Mouse (Mus musculus): ENCODE data around the gene Srcap. TPM values are rescaled to one million over a fixed set of nuclear protein-coding genes. Genes with fewer than 3 reads are reported as not detected.
A peak's percentile ranks its signal among the peaks of the same experiment; 100 is the strongest.

The Srcap gene
- total and polyA plus RNA-seq, 2 experiments from 2014 or later = 16.1 to 29.3 TPM

DNA sequence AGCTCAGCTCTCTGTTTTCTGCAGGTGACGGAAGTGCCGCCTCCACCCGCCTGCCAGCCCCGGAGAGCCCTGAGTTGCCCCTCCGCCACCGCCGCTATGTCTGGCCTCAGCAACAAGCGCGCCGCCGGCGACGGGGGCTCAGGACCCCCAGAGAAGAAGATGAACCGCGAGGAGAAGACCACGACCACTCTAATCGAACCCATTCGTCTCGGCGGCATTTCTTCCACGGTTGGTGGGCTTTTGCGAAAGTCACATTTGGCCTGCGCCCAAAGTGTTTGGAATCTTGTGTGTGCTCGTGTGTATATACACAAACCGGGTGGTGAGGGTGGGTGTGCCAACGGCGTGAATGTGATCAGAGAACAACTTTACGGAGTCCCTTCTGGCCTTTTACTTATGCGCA lies 77.1 kb downstream of the Srcap start:
- peaks cover 17% of the 10 kb centered on the region for H3K4me1 ChIP-seq (ENCODE audit: control insufficient read depth, insufficient read depth)
- H3K9ac ChIP-seq (replicated peaks; ENCODE audit: low read depth, low read length) = peak overlapping the region; percentile 91
- H3K9me3 ChIP-seq (replicated peaks; ENCODE audit: control insufficient read depth, low read length) = no peaks in the 10 kb centered on the region
- 5% methylated on average over 29 of the region's 29 CpGs for WGBS
- ATAC-seq (ENCODE audit: insufficient read depth, low read depth) (peak; percentile 1; the same call in 1 of the 2 replicates), DNase-seq (ENCODE audit: low spot score) (no peak)
- H3K36me3 ChIP-seq (replicated peaks; ENCODE audit: control insufficient read depth, insufficient read depth, low read length) = peaks cover 47% of the 10 kb centered on the region
- H3K4me2 ChIP-seq (ENCODE audit: low read depth, low read length) = peak overlapping the region; percentile 92
- no peak for TF ChIP-seq CTCF (IDR thresholded peaks at IDR 0.05; ENCODE audit: low read depth)
- TF ChIP-seq EP300 (IDR thresholded peaks at IDR 0.05; ENCODE audit: low read depth) = no peak
- peak overlapping the region; percentile 83 for H3K27ac ChIP-seq (ENCODE audit: low read depth)
- H3K27me3 ChIP-seq (ENCODE audit: control insufficient read depth, insufficient read depth, low read length) = no peaks in the 10 kb centered on the region
- peak overlapping the region; percentile 98 for H3K4me3 ChIP-seq (ENCODE audit: low read depth, low read length)

DNA sequence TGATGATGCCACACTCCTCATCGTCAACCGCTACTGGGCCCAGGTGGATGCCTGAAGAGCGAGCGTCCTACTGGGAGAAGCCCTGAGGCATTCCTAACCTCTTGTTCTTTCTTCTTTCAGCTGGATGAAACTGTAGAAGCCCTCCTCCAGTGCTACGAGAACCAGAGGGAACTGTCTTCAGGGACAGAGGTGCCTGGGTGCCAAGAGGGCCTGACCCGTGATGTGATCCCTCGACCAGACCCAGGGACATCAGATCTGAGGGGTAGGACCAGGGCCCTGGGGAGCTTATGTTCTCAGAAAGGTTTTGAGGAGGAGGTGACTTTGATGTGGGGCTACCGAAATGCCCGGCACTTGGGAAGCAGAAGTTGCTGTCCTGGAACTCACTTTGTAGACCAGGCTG lies 77.9 kb downstream of the Srcap start:
- peaks cover 17% of the 10 kb centered on the region for H3K4me1 ChIP-seq (ENCODE audit: control insufficient read depth, insufficient read depth)
- H3K27me3 ChIP-seq (ENCODE audit: control insufficient read depth, insufficient read depth, low read length) = no peaks in the 10 kb centered on the region
- TF ChIP-seq CTCF (IDR thresholded peaks at IDR 0.05; ENCODE audit: low read depth) = no peak
- DNase-seq (ENCODE audit: low spot score) (no peak), ATAC-seq (ENCODE audit: insufficient read depth, low read depth) (no peak)
- peak overlapping the region; percentile 92 for H3K4me2 ChIP-seq (ENCODE audit: low read depth, low read length)
- H3K36me3 ChIP-seq (replicated peaks; ENCODE audit: control insufficient read depth, insufficient read depth, low read length) = peaks cover 49% of the 10 kb centered on the region
- 87% methylated on average over 9 of the region's 9 CpGs for WGBS
- H3K9ac ChIP-seq (replicated peaks; ENCODE audit: low read depth, low read length) = no peak overlapping the region
- H3K27ac ChIP-seq (ENCODE audit: low read depth) = no peak overlapping the region
- peak overlapping the region; percentile 98; the same call in 1 of the 2 replicates for H3K4me3 ChIP-seq (ENCODE audit: low read depth, low read length)
- H3K9me3 ChIP-seq (replicated peaks; ENCODE audit: control insufficient read depth, low read length) = no peaks in the 10 kb centered on the region

DNA sequence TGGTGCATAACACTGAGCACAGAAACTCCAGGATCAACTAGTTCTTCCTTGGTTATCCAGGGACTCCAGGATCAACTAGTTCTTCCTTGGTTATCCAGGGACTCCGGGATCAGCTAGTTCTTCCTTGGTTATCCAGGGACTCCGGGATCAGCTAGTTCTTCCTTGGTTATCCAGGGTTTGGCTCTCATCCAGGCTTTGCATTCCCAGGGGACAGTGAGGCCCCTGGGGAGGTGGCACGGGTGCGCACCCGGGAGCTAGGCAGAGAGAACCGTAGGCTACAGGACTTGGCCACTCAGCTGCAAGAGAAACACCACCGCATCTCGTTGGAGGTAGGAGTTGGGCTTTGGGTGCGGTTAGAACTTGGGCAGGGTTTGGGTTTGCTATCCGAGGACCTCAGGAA lies 79.3 kb downstream of the Srcap start:
- Histone ChIP-seq H3K4me3 (ENCODE audit: low read depth, low read length) (no peak overlapping the region), H3K27me3 (ENCODE audit: control insufficient read depth, insufficient read depth, low read length) (no peaks in the 10 kb centered on the region), H3K36me3 (replicated peaks; ENCODE audit: control insufficient read depth, insufficient read depth, low read length) (peaks cover 60% of the 10 kb centered on the region), H3K27ac (ENCODE audit: low read depth) (no peak overlapping the region), H3K4me2 (ENCODE audit: low read depth, low read length) (no peak overlapping the region), H3K9me3 (replicated peaks; ENCODE audit: control insufficient read depth, low read length) (no peaks in the 10 kb centered on the region), H3K4me1 (ENCODE audit: control insufficient read depth, insufficient read depth) (peaks cover 17% of the 10 kb centered on the region), H3K9ac (replicated peaks; ENCODE audit: low read depth, low read length) (no peak overlapping the region)
- TF ChIP-seq EP300 (IDR thresholded peaks at IDR 0.05; ENCODE audit: low read depth) (no peak), CTCF (IDR thresholded peaks at IDR 0.05; ENCODE audit: low read depth) (no peak)
- ATAC-seq (ENCODE audit: insufficient read depth, low read depth) = no peak
- 62% methylated on average over 10 of the region's 10 CpGs for WGBS
- DNase-seq (ENCODE audit: low spot score) = no peak

DNA sequence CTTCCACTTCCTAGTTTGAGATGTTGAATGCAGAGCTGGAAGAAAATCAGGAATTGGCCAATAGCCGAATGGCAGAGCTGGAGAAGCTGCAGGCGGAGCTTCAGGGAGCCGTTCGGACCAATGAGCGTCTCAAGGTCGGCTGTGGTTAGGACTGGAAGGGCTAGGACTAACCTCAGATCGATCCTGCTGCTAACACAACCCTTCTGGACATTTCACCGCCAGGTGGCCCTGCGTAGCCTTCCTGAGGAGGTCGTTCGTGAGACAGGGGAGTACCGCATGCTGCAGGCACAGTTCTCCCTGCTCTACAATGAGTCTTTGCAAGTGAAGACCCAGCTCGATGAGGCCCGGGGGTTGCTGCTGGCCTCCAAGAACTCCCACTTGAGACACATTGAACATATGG lies 80.8 kb downstream of the Srcap start:
- 92% methylated on average over 14 of the region's 14 CpGs for WGBS
- DNase-seq (ENCODE audit: low spot score) (no peak), ATAC-seq (ENCODE audit: insufficient read depth, low read depth) (no peak)
- Histone ChIP-seq H3K4me3 (ENCODE audit: low read depth, low read length) (no peak overlapping the region), H3K9ac (replicated peaks; ENCODE audit: low read depth, low read length) (no peak overlapping the region), H3K36me3 (replicated peaks; ENCODE audit: control insufficient read depth, insufficient read depth, low read length) (peaks cover 74% of the 10 kb centered on the region), H3K9me3 (replicated peaks; ENCODE audit: control insufficient read depth, low read length) (no peaks in the 10 kb centered on the region), H3K27me3 (ENCODE audit: control insufficient read depth, insufficient read depth, low read length) (no peaks in the 10 kb centered on the region), H3K27ac (ENCODE audit: low read depth) (no peak overlapping the region), H3K4me1 (ENCODE audit: control insufficient read depth, insufficient read depth) (peaks cover 11% of the 10 kb centered on the region), H3K4me2 (ENCODE audit: low read depth, low read length) (no peak overlapping the region)
- TF ChIP-seq EP300 (IDR thresholded peaks at IDR 0.05; ENCODE audit: low read depth) (no peak), CTCF (IDR thresholded peaks at IDR 0.05; ENCODE audit: low read depth) (no peak)

DNA sequence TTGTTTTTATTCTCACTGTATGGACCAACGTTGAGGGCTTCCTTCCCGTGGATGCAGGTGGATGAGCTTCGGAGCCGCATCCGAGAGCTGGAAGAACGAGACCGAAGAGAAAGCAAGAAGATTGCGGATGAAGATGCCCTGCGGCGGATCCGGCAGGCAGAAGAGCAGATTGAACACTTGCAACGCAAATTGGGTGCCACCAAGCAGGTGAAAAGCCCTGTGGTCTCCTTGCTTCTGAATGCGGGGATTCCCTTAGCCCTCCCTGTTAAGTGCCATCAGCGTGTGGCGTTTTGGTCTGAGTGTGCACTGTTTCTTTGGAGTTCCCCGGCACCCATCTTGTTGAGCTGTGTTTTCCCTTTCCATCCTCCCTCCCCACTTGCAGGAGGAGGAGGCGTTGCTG lies 85.0 kb downstream of the Srcap start:
- Histone ChIP-seq H3K27me3 (ENCODE audit: control insufficient read depth, insufficient read depth, low read length) (no peaks in the 10 kb centered on the region), H3K4me3 (ENCODE audit: low read depth, low read length) (no peak overlapping the region), H3K9ac (replicated peaks; ENCODE audit: low read depth, low read length) (no peak overlapping the region), H3K9me3 (replicated peaks; ENCODE audit: control insufficient read depth, low read length) (no peaks in the 10 kb centered on the region), H3K4me1 (ENCODE audit: control insufficient read depth, insufficient read depth) (no peaks in the 10 kb centered on the region), H3K4me2 (ENCODE audit: low read depth, low read length) (no peak overlapping the region), H3K36me3 (replicated peaks; ENCODE audit: control insufficient read depth, insufficient read depth, low read length) (peaks cover 98% of the 10 kb centered on the region), H3K27ac (ENCODE audit: low read depth) (no peak overlapping the region)
- ATAC-seq (ENCODE audit: insufficient read depth, low read depth) (no peak), DNase-seq (ENCODE audit: low spot score) (no peak)
- TF ChIP-seq EP300 (IDR thresholded peaks at IDR 0.05; ENCODE audit: low read depth) = no peak
- WGBS = 93% methylated on average over 17 of the region's 17 CpGs

DNA sequence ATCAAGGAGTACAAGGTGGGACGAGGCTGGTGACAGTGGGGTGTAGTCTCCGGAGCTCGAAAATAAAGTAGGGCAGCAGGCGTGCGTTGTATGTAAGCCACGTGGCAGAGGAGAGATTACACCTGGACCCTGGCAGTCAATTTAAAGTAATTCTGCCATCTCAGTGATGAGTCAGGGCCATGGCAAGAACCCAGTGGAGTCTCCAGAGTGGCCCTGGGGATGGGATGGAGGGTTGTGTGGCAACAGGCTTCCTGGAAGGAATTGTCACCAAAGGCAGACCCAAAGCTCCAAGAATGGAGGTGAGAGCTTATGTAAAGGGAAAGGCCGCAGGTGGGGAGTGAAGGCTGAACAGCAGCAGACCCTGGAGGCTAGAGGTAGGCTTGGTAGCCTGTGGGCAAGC lies 88.8 kb downstream of the Srcap start:
- 96% methylated on average over 7 of the region's 7 CpGs for WGBS

More for the DNA sequence above, 88.8 kb downstream of the Srcap start:
- no peaks in the 10 kb centered on the region for H3K9me3 ChIP-seq (replicated peaks; ENCODE audit: control insufficient read depth, low read length)
- H3K36me3 ChIP-seq (replicated peaks; ENCODE audit: control insufficient read depth, insufficient read depth, low read length) = peaks cover 92% of the 10 kb centered on the region
- no peak overlapping the region for H3K27ac ChIP-seq (ENCODE audit: low read depth)
- DNase-seq (ENCODE audit: low spot score) (no peak), ATAC-seq (ENCODE audit: insufficient read depth, low read depth) (no peak)
- TF ChIP-seq EP300 (IDR thresholded peaks at IDR 0.05; ENCODE audit: low read depth) = no peak
- TF ChIP-seq CTCF (IDR thresholded peaks at IDR 0.05; ENCODE audit: low read depth) = no peak
- H3K27me3 ChIP-seq (ENCODE audit: control insufficient read depth, insufficient read depth, low read length) = no peaks in the 10 kb centered on the region
- no peaks in the 10 kb centered on the region for H3K4me1 ChIP-seq (ENCODE audit: control insufficient read depth, insufficient read depth)
- no peak overlapping the region for H3K4me3 ChIP-seq (ENCODE audit: low read depth, low read length)
- H3K4me2 ChIP-seq (ENCODE audit: low read depth, low read length) = no peak overlapping the region
- H3K9ac ChIP-seq (replicated peaks; ENCODE audit: low read depth, low read length) = no peak overlapping the region
